Mouse (Mus musculus) olfactory bulb, adult 2 months (tissue): ENCODE results near the gene Vsnl1.

Experiments used
- CTCF ChIP-seq: fragments of 200-500 bp; IDR thresholded peaks from 2 replicates; pipeline ENCODE4 v1.5.1; 2012; ENCODE audit warnings: low read depth, mild to moderate bottlenecking, low read length, moderate library complexity; ENCODE audit not compliant: insufficient read depth
- POLR2A ChIP-seq: fragments of 200-500 bp; IDR thresholded peaks from 2 replicates; pipeline ENCODE4 v1.6.1; 2012; ENCODE audit warnings: mild to moderate bottlenecking, low read depth, low read length, moderate library complexity; ENCODE audit not compliant: insufficient read depth

GRCm38 (mm10) chr12:11454146-11454545 is 17.7 kb upstream of the Vsnl1 start:
- no peak for TF ChIP-seq CTCF
- TF ChIP-seq POLR2A: no peak
